Mouse (Mus musculus) urinary bladder, adult 18-20 months (tissue): Measurements from ENCODE around the gene Olfr283.
"Not testable (repeated sequence)": the region's sequence is repeated elsewhere in the genome, so short reads cannot be mapped to it uniquely, and the experiment has no call there.

ENCODE experiments used
- DNase-seq, 2 experiments: peaks; one replicate each; pipeline ENCODE4 v3.0.0; 2022; ENCODE audit warnings: low spot score in 2 of 2, mixed read lengths in 2 of 2

Gene Olfr283

GRCm38 (mm10) chr15:98380846-98381245, at the start of gene Olfr283:
Olfr283 (minus strand) TSS chr15:98380946.
- no peak for DNase-seq

GRCm38 (mm10) chr15:98425188-98425587, 44.4 kb upstream of the Olfr283 start:
- DNase-seq: no peak

- no peak for DNase-seq
These were observed 44.0 kb upstream of the Olfr283 start for GRCm38 (mm10) chr15:98424753-98425152.

- no peak for DNase-seq
These were observed 43.6 kb upstream of the Olfr283 start for GRCm38 (mm10) chr15:98424326-98424725.

- no peak for DNase-seq
These were observed 40.2 kb upstream of the Olfr283 start for GRCm38 (mm10) chr15:98420897-98421296.

- no peak for DNase-seq
These were observed 37.4 kb upstream of the Olfr283 start for GRCm38 (mm10) chr15:98418096-98418495.

- not testable (repeated sequence) for DNase-seq
These were observed 36.5 kb upstream of the Olfr283 start for GRCm38 (mm10) chr15:98417285-98417684.

GRCm38 (mm10) chr15:98416802-98417201, 36.1 kb upstream of the Olfr283 start:
- not testable (repeated sequence) for DNase-seq

- no peak for DNase-seq
These were observed 35.2 kb upstream of the Olfr283 start for GRCm38 (mm10) chr15:98415996-98416395.

- DNase-seq: no peak
These were observed 29.5 kb upstream of the Olfr283 start for GRCm38 (mm10) chr15:98410249-98410648.

GRCm38 (mm10) chr15:98409635-98410034, 28.9 kb upstream of the Olfr283 start:
- no peak for DNase-seq

GRCm38 (mm10) chr15:98408406-98409060, 27.8 kb upstream of the Olfr283 start:
- no peak for DNase-seq

- DNase-seq: no peak
These were observed 21.6 kb upstream of the Olfr283 start for GRCm38 (mm10) chr15:98402356-98402755.

- DNase-seq: no peak
These were observed 16.4 kb upstream of the Olfr283 start for GRCm38 (mm10) chr15:98397136-98397535.

- DNase-seq: no peak
These were observed 11.1 kb upstream of the Olfr283 start for GRCm38 (mm10) chr15:98391903-98392187.

GRCm38 (mm10) chr15:98391081-98391902, 10.5 kb upstream of the Olfr283 start:
- no peak for DNase-seq

GRCm38 (mm10) chr15:98389796-98390195, 9.1 kb upstream of the Olfr283 start:
- peak; percentile 49 to 66 for DNase-seq

GRCm38 (mm10) chr15:98387621-98388020, 6.9 kb upstream of the Olfr283 start:
- no peak for DNase-seq

GRCm38 (mm10) chr15:98378209-98378608, 2.5 kb downstream of the Olfr283 start:
- no peak for DNase-seq

- no peak for DNase-seq
These were observed 39.9 kb downstream of the Olfr283 start, which contains the start of gene Olfr284 for GRCm38 (mm10) chr15:98340887-98341286. Olfr284 (minus strand) TSS chr15:98340987.
